Mouse (Mus musculus): ENCODE results near the gene Sgk2. TPM values are rescaled to one million over a fixed set of nuclear protein-coding genes. Genes with fewer than 3 reads are reported as not detected.

Gene Sgk2
- polyA plus RNA-seq, 1 experiment, result 0.22 TPM

DNA sequence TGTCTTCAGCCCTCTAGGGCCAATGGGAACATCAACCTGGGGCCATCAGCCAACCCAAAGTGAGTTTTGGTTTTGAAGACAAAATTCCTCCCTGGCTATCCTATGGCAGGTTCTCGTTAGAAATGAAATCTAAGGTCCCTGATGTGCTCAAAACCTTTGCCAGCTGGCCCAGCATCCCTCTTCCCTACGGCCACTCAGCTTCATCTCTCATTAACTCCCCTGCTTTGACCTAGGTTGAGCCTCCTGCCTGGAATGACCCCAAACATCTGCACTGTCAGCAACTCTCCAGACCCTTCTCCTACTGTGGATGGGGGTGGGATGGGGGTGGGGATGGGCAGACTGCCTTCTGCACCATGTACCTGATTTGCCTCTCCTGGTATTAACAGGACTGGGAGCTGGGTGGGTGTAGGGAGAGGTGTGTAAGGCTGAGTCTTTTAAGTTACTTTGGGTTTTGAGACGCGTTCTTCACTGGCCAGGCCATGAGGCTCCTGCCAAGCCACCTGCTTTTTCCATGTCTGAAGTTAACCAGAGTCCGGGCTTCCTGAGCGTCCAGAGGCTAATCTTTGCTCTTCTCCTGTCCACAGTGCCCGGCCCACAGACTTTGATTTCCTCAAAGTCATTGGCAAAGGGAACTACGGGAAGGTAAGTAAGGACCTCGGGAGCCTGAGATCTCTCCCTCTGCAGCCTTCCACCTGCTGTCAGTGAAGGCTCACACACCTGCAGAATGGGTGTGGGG lies 6.9 kb downstream of the Sgk2 start:
- Histone ChIP-seq H3K27ac (ENCODE audit: control insufficient read depth, insufficient read depth, low read length) (no peak overlapping the region), H3K36me3 (ENCODE audit: control insufficient read depth, insufficient read depth, low read length) (no peaks in the 10 kb centered on the region)

DNA sequence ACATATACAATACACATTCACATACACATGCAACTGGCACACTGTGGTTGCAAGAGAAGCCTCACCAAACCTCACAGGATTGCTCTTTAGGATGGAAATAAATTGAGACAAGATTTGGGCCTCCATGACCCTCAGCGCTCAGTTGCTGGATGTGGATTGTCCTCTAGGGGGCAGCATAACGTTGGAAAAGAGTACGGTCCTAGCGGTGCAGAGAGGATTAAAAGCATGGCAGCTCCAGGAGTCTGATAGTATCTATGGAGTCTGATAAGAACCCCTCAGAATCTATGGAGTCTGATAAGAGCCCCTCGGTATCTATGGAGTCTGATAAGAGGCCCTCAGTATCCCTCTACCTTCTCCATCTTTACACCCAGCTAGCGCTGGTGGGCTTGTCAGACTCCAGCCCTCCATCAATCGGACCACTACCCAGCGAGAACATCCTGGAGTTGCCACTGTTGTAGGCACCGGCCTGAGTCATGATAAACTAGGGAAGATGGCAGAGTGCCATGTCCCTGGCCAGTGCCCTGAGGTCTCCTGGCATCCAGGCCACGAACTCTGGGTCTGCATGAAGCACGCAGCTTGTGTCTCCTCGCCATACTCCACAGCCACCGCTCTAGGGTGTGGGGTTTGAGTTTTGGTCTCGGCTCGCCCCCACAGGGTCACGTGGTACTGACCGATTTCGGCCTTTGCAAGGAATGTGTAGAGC lies 11.5 kb downstream of the Sgk2 start:
- peak; percentile 50 for DNase-seq
- no peaks in the 10 kb centered on the region for H3K4me1 ChIP-seq (replicated peaks; ENCODE audit: control insufficient read depth, insufficient read depth, low read length)
- H3K27ac ChIP-seq (ENCODE audit: control insufficient read depth, insufficient read depth, low read length), result no peak overlapping the region
- 35% methylated on average over 18 of the region's 18 CpGs for WGBS
- H3K4me3 ChIP-seq (ENCODE audit: control insufficient read depth, insufficient read depth, low read length), result no peak overlapping the region
- no peaks in the 10 kb centered on the region for H3K36me3 ChIP-seq (ENCODE audit: control insufficient read depth, insufficient read depth, low read length)
- TF ChIP-seq CTCF (IDR thresholded peaks at IDR 0.05; ENCODE audit: borderline replicate concordance, control insufficient read depth, extremely low read depth, insufficient read depth, low read length, poor library complexity) (no peak), POLR2A (IDR thresholded peaks at IDR 0.05; ENCODE audit: control insufficient read depth, extremely low read depth, insufficient read depth, low read length, poor library complexity) (no peak)
- H3K27me3 ChIP-seq (ENCODE audit: control insufficient read depth, insufficient read depth, low read length), result no peaks in the 10 kb centered on the region

More for the DNA sequence above, 6.9 kb downstream of the Sgk2 start:
- 82% methylated on average over 9 of the region's 9 CpGs for WGBS
- Histone ChIP-seq H3K4me1 (replicated peaks; ENCODE audit: control insufficient read depth, insufficient read depth, low read length) (no peaks in the 10 kb centered on the region), H3K27me3 (ENCODE audit: control insufficient read depth, insufficient read depth, low read length) (no peaks in the 10 kb centered on the region), H3K4me3 (ENCODE audit: control insufficient read depth, insufficient read depth, low read length) (no peak overlapping the region)
- no peak for TF ChIP-seq POLR2A (IDR thresholded peaks at IDR 0.05; ENCODE audit: control insufficient read depth, extremely low read depth, insufficient read depth, low read length, poor library complexity)
- no peak for DNase-seq

DNA sequence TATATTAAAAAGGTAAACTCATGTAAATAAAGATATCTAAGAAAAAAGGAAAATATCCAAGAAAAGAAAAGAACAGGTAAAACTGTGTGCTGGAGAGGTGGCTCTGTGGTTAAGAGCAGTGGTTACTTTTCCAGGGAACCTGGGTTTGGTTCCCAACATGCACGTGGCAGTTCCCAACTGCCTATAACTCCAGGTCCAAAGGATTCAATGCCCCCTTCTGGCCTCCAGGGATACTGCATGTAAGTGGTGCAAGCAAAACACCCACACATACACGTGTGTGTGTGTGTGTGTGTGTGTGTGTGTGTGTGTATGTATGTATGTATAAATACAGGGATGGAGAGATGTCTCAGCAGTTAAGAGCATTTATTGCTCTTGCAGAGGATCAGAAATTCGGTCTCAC lies 12.6 kb downstream of the Sgk2 start:
- Histone ChIP-seq H3K27me3 (ENCODE audit: control insufficient read depth, insufficient read depth, low read length) (no peaks in the 10 kb centered on the region), H3K36me3 (ENCODE audit: control insufficient read depth, insufficient read depth, low read length) (no peaks in the 10 kb centered on the region), H3K4me3 (ENCODE audit: control insufficient read depth, insufficient read depth, low read length) (no peak overlapping the region), H3K27ac (ENCODE audit: control insufficient read depth, insufficient read depth, low read length) (no peak overlapping the region), H3K4me1 (replicated peaks; ENCODE audit: control insufficient read depth, insufficient read depth, low read length) (no peaks in the 10 kb centered on the region)
- DNase-seq, result peak; percentile 54
- TF ChIP-seq CTCF (IDR thresholded peaks at IDR 0.05; ENCODE audit: borderline replicate concordance, control insufficient read depth, extremely low read depth, insufficient read depth, low read length, poor library complexity), result no peak
- TF ChIP-seq POLR2A (IDR thresholded peaks at IDR 0.05; ENCODE audit: control insufficient read depth, extremely low read depth, insufficient read depth, low read length, poor library complexity), result no peak
- WGBS, result 28% methylated on average over 3 of the region's 3 CpGs

DNA sequence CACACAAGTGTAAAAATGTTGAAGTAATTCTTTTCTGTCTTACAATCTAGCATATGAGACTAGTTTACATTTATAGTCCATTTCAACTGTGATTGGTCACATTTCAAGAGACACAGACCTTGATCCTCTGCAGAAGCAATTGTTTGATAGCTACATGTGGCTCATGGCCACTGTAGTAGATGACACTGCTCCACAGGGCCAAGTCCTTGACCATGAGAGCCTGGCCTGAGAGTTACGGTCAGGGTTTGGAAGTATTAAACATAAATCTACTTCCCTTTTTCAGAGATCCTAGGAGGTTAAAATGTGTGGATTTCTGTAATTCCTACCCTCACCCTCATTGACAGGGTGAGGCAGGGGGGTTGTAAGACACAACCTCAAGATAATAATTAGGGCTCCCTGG lies 13.9 kb downstream of the Sgk2 start:
- Histone ChIP-seq H3K4me1 (replicated peaks; ENCODE audit: control insufficient read depth, insufficient read depth, low read length) (no peaks in the 10 kb centered on the region), H3K27me3 (ENCODE audit: control insufficient read depth, insufficient read depth, low read length) (no peaks in the 10 kb centered on the region), H3K27ac (ENCODE audit: control insufficient read depth, insufficient read depth, low read length) (no peak overlapping the region), H3K36me3 (ENCODE audit: control insufficient read depth, insufficient read depth, low read length) (no peaks in the 10 kb centered on the region), H3K4me3 (ENCODE audit: control insufficient read depth, insufficient read depth, low read length) (no peak overlapping the region)
- 85% methylated on average over 1 of the region's 1 CpGs for WGBS
- DNase-seq, result no peak
- TF ChIP-seq CTCF (IDR thresholded peaks at IDR 0.05; ENCODE audit: borderline replicate concordance, control insufficient read depth, extremely low read depth, insufficient read depth, low read length, poor library complexity), result no peak
- TF ChIP-seq POLR2A (IDR thresholded peaks at IDR 0.05; ENCODE audit: control insufficient read depth, extremely low read depth, insufficient read depth, low read length, poor library complexity), result no peak

DNA sequence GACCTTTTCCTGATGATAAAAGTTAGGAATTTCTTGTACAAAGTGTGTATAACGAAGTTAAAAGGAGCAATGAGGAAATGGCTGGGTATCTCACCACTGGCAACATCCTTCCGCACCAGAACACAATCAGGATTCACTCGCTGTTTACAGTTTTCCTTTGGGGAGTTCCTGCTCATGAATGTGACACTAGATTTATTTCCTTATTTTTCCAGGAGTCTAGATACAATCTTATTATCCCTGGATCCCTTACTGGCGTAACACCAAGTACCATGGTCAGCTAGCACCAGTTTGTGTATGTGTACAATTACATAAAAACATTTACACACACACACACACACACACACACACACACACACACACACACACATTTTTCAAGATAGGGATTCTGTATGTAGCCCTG lies 20.2 kb downstream of the Sgk2 start:
- no peaks in the 10 kb centered on the region for H3K36me3 ChIP-seq (ENCODE audit: control insufficient read depth, insufficient read depth, low read length)
- WGBS, result 62% methylated on average over 4 of the region's 4 CpGs
- no peak overlapping the region for H3K4me3 ChIP-seq (ENCODE audit: control insufficient read depth, insufficient read depth, low read length)
- TF ChIP-seq POLR2A (IDR thresholded peaks at IDR 0.05; ENCODE audit: control insufficient read depth, extremely low read depth, insufficient read depth, low read length, poor library complexity), result no peak
- TF ChIP-seq CTCF (IDR thresholded peaks at IDR 0.05; ENCODE audit: borderline replicate concordance, control insufficient read depth, extremely low read depth, insufficient read depth, low read length, poor library complexity), result no peak
- H3K27ac ChIP-seq (ENCODE audit: control insufficient read depth, insufficient read depth, low read length), result no peak overlapping the region
- H3K4me1 ChIP-seq (replicated peaks; ENCODE audit: control insufficient read depth, insufficient read depth, low read length), result no peaks in the 10 kb centered on the region
- DNase-seq, result no peak
- H3K27me3 ChIP-seq (ENCODE audit: control insufficient read depth, insufficient read depth, low read length), result no peaks in the 10 kb centered on the region

DNA sequence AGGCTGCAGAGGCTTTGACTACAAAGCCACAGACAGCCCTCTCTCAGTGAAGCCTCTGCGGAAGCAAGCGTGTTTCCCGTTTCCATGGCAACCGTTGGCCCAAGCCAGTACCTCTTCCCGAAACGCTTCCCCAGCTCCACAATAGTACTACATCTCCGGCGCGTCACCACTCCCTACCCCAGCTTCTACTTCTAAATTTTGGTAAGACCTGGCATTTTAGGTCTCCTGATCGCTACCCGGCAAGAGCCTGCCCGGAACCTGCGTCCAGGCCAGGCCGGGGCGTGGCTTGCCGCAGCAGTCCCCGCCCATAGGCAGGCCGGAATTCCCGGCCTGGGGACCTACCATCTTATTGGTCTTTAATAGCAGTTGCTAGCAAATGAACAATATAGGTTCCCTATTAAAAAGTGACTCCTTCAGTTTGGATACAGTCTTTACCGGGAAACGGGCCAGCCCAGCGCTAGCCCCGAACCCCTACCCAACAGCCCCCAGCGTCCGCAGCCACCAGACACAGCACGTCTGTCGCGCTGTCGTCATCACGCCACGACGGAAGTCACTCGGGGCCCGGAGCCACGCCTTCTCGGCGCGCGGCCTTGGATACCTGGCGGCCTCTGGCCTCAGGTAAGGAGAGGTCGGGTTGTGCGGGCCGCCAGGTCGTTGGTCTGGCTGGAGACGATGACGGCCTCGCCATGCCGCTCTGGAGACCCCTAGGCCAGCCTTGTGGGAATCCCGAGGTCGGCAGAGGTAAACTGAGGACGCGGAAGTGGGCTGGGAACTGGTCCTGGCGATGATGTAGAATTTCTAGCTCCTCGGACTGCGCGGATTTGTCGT lies 30.0 kb downstream of the Sgk2 start, which contains the start of gene Ift52:
Ift52 (plus strand) TSS at position 439 of the 828 bp plus-strand sequence.
- Histone ChIP-seq H3K4me1 (replicated peaks; ENCODE audit: control insufficient read depth, insufficient read depth, low read length) (0 out of 2 replicates have a peak, but pooled peaks cover 2% of the 10 kb centered on the region), H3K27ac (ENCODE audit: control insufficient read depth, insufficient read depth, low read length) (no peak within 1 kb of the TSS; the same call in 1 of the 2 replicates), H3K36me3 (ENCODE audit: control insufficient read depth, insufficient read depth, low read length) (no peaks in the 10 kb centered on the region), H3K4me3 (ENCODE audit: control insufficient read depth, insufficient read depth, low read length) (peak within 1 kb of the TSS; percentile 93), H3K27me3 (ENCODE audit: control insufficient read depth, insufficient read depth, low read length) (no peaks in the 10 kb centered on the region)
- TF ChIP-seq CTCF (IDR thresholded peaks at IDR 0.05; ENCODE audit: borderline replicate concordance, control insufficient read depth, extremely low read depth, insufficient read depth, low read length, poor library complexity) (peak; percentile 6; the same call in 1 of the 2 replicates), POLR2A (IDR thresholded peaks at IDR 0.05; ENCODE audit: control insufficient read depth, extremely low read depth, insufficient read depth, low read length, poor library complexity) (0 out of 2 replicates have a peak, but pooled peaks have one; percentile 47)
- DNase-seq, result peak; percentile 93
- WGBS, result under 1% methylated on average over 57 of the region's 57 CpGs
